Mouse (Mus musculus) adipocyte (in vitro differentiated cells): ENCODE results near the gene Kctd7.
A peak's percentile ranks its signal among the peaks of the same experiment; 100 is the strongest.

Experiments
- DNase-seq: peaks from one replicate; pipeline ENCODE4 v3.0.0-alpha.2; 2016; ENCODE audit warnings: low spot score

Kctd7 gene

GRCm38 (mm10) chr5:130192356-130192944 lies 47.8 kb downstream of the Kctd7 start:
- DNase-seq = no peak

DNA sequence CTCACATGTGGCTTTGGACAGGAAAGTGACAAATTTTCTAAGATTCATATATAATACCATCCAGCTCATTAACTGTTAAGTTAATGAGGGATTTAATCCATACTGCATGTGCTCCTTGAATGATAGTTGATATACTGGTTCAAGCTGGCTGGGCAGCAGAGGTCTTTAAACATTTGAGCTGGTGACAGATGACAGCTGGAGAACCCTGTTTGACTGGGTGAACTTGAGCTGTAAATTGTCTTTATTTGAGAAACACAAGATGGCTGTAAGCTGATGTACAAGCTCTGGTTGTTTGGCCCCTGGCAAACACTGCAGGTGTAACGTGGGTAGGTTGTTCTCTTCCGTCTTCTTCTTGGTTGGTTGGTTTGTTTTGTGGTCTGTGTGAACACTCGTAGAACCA lies 49.1 kb downstream of the Kctd7 start:
- no peak for DNase-seq

DNA sequence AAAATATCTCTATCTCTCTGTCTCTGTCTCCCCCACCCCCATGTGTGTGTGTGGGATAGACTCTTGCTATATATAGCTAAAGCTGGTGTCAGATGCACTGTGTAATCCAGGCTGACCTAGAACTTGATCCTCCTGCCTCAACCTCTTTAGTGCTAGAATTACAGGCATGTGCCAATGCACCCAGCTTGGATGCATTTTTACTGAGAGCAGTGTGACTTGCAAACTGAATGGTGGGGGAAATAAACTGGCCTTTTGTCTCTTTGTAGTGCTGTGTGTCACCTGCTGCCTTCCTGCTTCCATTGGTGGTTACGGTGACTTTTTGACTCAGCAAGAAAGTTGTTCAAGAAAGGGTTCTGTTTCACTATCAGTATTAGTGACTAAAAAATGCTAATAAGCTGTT lies 51.6 kb downstream of the Kctd7 start:
- DNase-seq = no peak

GRCm38 (mm10) chr5:130197454-130197853 lies 52.8 kb downstream of the Kctd7 start:
- DNase-seq = no peak

DNA sequence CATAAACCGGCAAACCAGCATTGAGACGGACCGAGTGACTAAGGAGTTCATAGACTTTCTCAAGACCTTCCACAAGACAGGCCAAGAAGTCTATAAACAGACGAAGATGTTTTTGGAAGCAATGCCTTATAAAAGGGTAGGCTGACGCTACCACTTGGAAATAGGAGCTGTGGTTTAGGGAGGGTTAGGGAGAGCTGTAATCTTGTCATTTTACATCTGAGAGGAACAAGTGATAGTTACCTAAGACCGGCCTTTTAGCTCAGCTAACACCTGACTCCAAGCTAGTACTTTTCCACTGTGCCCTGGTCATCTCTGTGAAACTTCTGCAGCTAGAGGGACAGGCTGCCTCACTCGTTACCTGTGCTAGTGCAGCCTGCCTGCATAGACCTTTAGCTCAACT lies 53.3 kb downstream of the Kctd7 start:
- DNase-seq = no peak

DNA sequence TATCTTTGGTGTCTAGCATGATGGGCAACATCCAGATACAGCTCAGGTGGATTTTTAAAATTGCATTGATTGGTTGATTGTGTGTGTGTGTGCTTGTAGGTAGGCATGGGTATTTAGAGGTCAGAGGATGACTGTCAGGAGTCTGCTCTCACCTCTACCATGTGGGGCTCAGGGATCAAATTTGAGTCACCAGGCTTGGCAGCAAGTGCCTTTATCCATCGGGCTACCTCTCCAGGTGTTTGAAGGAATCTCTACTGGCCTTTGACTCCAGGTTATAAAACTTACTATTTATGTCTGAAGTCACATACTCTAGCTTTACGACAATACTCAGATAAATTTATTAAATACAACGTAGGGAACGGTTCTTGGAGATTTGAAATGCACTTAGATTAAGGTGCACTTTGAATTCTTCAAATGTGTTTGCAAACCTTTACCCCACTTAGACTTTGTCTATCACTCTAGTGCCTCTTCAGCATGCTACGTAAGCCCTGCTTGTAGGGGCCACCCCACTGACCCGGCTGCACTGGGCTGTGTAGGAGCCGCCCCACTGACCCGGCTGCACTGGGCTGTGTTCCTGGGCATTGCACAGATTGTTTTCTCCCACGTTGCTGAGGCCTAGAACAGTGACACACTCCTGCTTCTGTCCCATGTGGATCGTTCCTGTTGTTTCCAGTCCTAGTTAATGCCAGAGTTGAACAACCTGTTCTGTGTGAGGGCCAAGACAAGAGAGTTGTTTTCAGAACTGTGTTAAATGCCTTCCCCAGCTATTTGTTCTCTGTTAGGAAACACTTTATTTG lies 55.8 kb downstream of the Kctd7 start:
- peak; percentile 95 for DNase-seq

- peak; percentile 62 for DNase-seq
Observed at GRCm38 (mm10) chr5:130203948-130204347, 59.3 kb downstream of the Kctd7 start.

DNA sequence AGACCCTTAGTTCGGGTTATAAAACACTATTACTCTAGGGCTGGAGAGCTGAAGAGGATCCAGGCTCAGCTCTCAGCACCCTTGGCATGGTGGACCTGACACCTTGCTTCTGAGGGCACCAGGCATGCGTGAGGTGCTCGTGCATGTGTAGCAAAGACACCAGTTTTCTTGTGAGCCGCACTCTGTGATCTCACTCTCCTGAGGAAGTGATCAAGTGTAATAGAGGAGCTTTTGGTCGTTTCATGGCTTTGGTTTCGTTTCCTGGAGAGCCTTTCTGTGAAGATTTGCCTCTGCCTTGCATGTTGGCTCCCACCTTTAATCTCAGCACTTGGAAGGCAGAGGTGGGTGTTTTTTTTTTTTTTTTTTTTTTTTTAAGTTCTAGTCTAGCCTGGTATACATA lies 59.9 kb downstream of the Kctd7 start:
- no peak for DNase-seq
